In genomic region chr14:35502324-35502723, GRCm38 (mm10) we compare ENCODE assay signal across 22 mouse cellular contexts.
DNase-seq lines count a peak whose midpoint lies in the region; ATAC-seq and TF ChIP-seq lines count a peak whose summit lies in the region.
"Had no signal": no experiment of that assay in that cellular context is flagged by ENCODE, and none has a peak within 500 bp of the region (broad histone marks: within the 10 kb centered on the region; RNA-seq: fewer than 3 reads in every experiment).

No protein-coding gene starts in this region.

- TF ChIP-seq EP300 in lung, postnatal 0 days (IDR thresholded peaks at IDR 0.05) = no peak

- 36% methylated on average over 4 of the region's 5 CpGs for WGBS in lung, postnatal 0 days

- H3K4me3 ChIP-seq in lung, postnatal 0 days (ENCODE audit: low read depth, low read length) = no peak overlapping the region
- H3K4me3 ChIP-seq: embryonic facial prominence, embryonic 12.5 days; forebrain, embryonic 13.5 days; heart, embryonic 12.5 days; hindbrain, embryonic 15.5 days had no signal

- no peaks in the 10 kb centered on the region for H3K27me3 ChIP-seq in lung, postnatal 0 days (replicated peaks; ENCODE audit: insufficient read depth, low read length)
- H3K27me3 ChIP-seq: embryonic facial prominence, embryonic 12.5 days; forebrain, embryonic 13.5 days; heart, embryonic 12.5 days; hindbrain, embryonic 15.5 days had no signal

- TF ChIP-seq POLR2A in brain, embryonic 14.5 days (IDR thresholded peaks at IDR 0.05; ENCODE audit: borderline replicate concordance, extremely low read depth, insufficient read depth, insufficient read length, poor library complexity, severe bottlenecking) = no peak

- DNase-seq in cerebellum, postnatal 10 days = peak; percentile 32 to 48
- no peak for DNase-seq in cerebellum, adult 11-12 months
- DNase-seq in frontal cortex, adult 2 months (ENCODE audit: extremely low spot score in 1 of 2, low spot score in 1 of 2) = no peak
- DNase-seq in lung, postnatal 14 days = peak; percentile 12
- no peak for DNase-seq in lung, postnatal 0 days (ENCODE audit: low spot score)
- peak; percentile 16 for DNase-seq in brain, embryonic 14.5 days (ENCODE audit: low read depth)
- no peak for DNase-seq in kidney, adult 9 months
- DNase-seq: adrenal gland, postnatal 14 days; B cell, adult 2 months; cerebellum, adult 11 months; cerebellum, adult 9-11 months; embryo, embryonic 11 days; gastrocnemius, postnatal 14 days; heart, postnatal 36 days had no signal

- H3K27ac ChIP-seq in lung, postnatal 0 days (ENCODE audit: low read length) = no peak overlapping the region
- H3K27ac ChIP-seq: embryonic facial prominence, embryonic 12.5 days; forebrain, embryonic 13.5 days; hindbrain, embryonic 15.5 days had no signal

- no peak for TF ChIP-seq CTCF in lung, postnatal 0 days (IDR thresholded peaks at IDR 0.05)
- TF ChIP-seq CTCF in brain, embryonic 14.5 days (IDR thresholded peaks at IDR 0.05; ENCODE audit: borderline replicate concordance, extremely low read depth, insufficient read depth, insufficient read length) = no peak

- H3K9me3 ChIP-seq in lung, postnatal 0 days (ENCODE audit: low read length) = no peaks in the 10 kb centered on the region
- H3K9me3 ChIP-seq: embryonic facial prominence, embryonic 12.5 days; forebrain, embryonic 13.5 days; heart, embryonic 12.5 days; hindbrain, embryonic 15.5 days had no signal

- H3K36me3 ChIP-seq in lung, postnatal 0 days (ENCODE audit: insufficient read depth, low read length) = no peaks in the 10 kb centered on the region
- H3K36me3 ChIP-seq: embryonic facial prominence, embryonic 12.5 days; G1E; heart, embryonic 12.5 days; hindbrain, embryonic 15.5 days had no signal

- no peak overlapping the region for H3K9ac ChIP-seq in lung, postnatal 0 days (replicated peaks; ENCODE audit: low read depth)
- H3K9ac ChIP-seq: embryonic facial prominence, embryonic 12.5 days; forebrain, embryonic 13.5 days; heart, embryonic 12.5 days; hindbrain, embryonic 15.5 days had no signal

- ATAC-seq in frontal cortex, adult (ENCODE audit: low TSS enrichment) = peak; percentile 67; the same call in 1 of the 2 replicates
- ATAC-seq in lung, postnatal 0 days = no peak
- ATAC-seq: CD4-positive, CD25-positive, alpha-beta regulatory T cell, adult 4 months; forebrain, embryonic 13.5 days; intestine, embryonic 16.5 days had no signal

- H3K4me2 ChIP-seq in lung, postnatal 0 days (replicated peaks; ENCODE audit: low read depth, low read length) = no peak overlapping the region
- H3K4me2 ChIP-seq: embryonic facial prominence, embryonic 12.5 days; forebrain, embryonic 13.5 days; heart, embryonic 12.5 days; hindbrain, embryonic 15.5 days had no signal

- H3K4me1 ChIP-seq in lung, postnatal 0 days (ENCODE audit: insufficient read depth, low read depth, low read length) = no peaks in the 10 kb centered on the region
- H3K4me1 ChIP-seq: embryonic facial prominence, embryonic 12.5 days; forebrain, embryonic 13.5 days; heart, embryonic 12.5 days; hindbrain, embryonic 15.5 days had no signal

Comparison
In these comparisons a context has a peak if more than half of its experiments do, and no peak if none do; other contexts are left out.
1. DNase-seq: peak in cerebellum, postnatal 10 days (2 of 2), lung, postnatal 14 days (single experiment) and brain, embryonic 14.5 days (single experiment); none in cerebellum, adult 11-12 months (single experiment), frontal cortex, adult 2 months (0 of 2), lung, postnatal 0 days (single experiment) and kidney, adult 9 months (single experiment).